Mouse (Mus musculus) stomach, postnatal 0 days (tissue): ENCODE results near the gene Tubd1. TPM values are rescaled to one million over a fixed set of nuclear protein-coding genes. Genes with fewer than 3 reads are reported as not detected.

Source experiments
- ATAC-seq: fragments of 200-750 bp; cut with Nextera tagmentation; 2 replicates; pipeline ENCODE4 v1.8.0; 2017; ENCODE audit not compliant: low FRiP score, low TSS enrichment
- DNase-seq: peaks from one replicate; pipeline ENCODE4 v3.0.0-alpha.2; 2016; ENCODE audit warnings: low spot score
- H3K27ac ChIP-seq: fragments of 300-500 bp; sonication (generic); replicated peaks from 2 replicates; pipeline ENCODE4 v1.5.1; 2014; ENCODE audit warnings: mild to moderate bottlenecking, control low read depth
- H3K27me3 ChIP-seq: fragments of 300-500 bp; sonication (generic); 2 replicates; pipeline ENCODE4 v1.6.1; 2014; ENCODE audit warnings: low read length; ENCODE audit not compliant: control insufficient read depth, insufficient read depth
- H3K36me3 ChIP-seq: fragments of 300-500 bp; sonication (generic); 2 replicates; pipeline ENCODE4 v1.6.1; 2014; ENCODE audit warnings: low read length, mixed read lengths; ENCODE audit not compliant: control insufficient read depth, insufficient read depth
- H3K4me1 ChIP-seq: fragments of 300-500 bp; sonication (generic); replicated peaks from 2 replicates; pipeline ENCODE4 v1.6.1; 2014; ENCODE audit warnings: antibody characterized with exemption; ENCODE audit not compliant: control insufficient read depth, insufficient read depth
- H3K4me2 ChIP-seq: fragments of 300-500 bp; sonication (generic); replicated peaks from 2 replicates; pipeline ENCODE4 v1.6.1; 2014; ENCODE audit warnings: low read depth, mild to moderate bottlenecking, control low read depth, moderate library complexity
- H3K4me3 ChIP-seq: fragments of 300-500 bp; sonication (generic); 2 replicates; pipeline ENCODE4 v1.5.1; 2014; ENCODE audit warnings: low read depth, low read length, control low read depth
- H3K9ac ChIP-seq: fragments of 300-500 bp; sonication (generic); 2 replicates; pipeline ENCODE4 v1.6.1; 2014; ENCODE audit warnings: mild to moderate bottlenecking, low read length, control low read depth, mixed read lengths
- H3K9me3 ChIP-seq: fragments of 300-500 bp; sonication (generic); 2 replicates; pipeline ENCODE4 v1.6.1; 2016; ENCODE audit warnings: low read length; ENCODE audit not compliant: control insufficient read depth
- CTCF ChIP-seq: IDR thresholded peaks from 2 replicates; pipeline ENCODE4 v1.5.1; 2016; ENCODE audit warnings: antibody characterized with exemption, low read depth, mild to moderate bottlenecking, moderate library complexity
- EP300 ChIP-seq: optimal IDR thresholded peaks from 2 replicates; pipeline ENCODE3; 2016; ENCODE audit warnings: antibody characterized with exemption
- WGBS: fragments of 180-500 bp; shearing (Covaris S2); extraction: QIAGEN DNeasy Blood & Tissue Kit; methylation state at CpG from one replicate; pipeline ENCODE4 v1.1.7; 2014; 5-methylcytosine and 5-hydroxymethylcytosine counted together
- polyA plus RNA-seq: library from polyadenylated mRNA; unstranded; fragments of >200 nt; fragmentation: Nextera tagmentation; extraction: Ambion mirVana; gene quantifications from 2 replicates; pipeline ENCODE4 v1.2.1, GENCODE M21; 2015

The Tubd1 gene
- polyA plus RNA-seq, 1 experiment from 2014 or later: 7.8 TPM

DNA sequence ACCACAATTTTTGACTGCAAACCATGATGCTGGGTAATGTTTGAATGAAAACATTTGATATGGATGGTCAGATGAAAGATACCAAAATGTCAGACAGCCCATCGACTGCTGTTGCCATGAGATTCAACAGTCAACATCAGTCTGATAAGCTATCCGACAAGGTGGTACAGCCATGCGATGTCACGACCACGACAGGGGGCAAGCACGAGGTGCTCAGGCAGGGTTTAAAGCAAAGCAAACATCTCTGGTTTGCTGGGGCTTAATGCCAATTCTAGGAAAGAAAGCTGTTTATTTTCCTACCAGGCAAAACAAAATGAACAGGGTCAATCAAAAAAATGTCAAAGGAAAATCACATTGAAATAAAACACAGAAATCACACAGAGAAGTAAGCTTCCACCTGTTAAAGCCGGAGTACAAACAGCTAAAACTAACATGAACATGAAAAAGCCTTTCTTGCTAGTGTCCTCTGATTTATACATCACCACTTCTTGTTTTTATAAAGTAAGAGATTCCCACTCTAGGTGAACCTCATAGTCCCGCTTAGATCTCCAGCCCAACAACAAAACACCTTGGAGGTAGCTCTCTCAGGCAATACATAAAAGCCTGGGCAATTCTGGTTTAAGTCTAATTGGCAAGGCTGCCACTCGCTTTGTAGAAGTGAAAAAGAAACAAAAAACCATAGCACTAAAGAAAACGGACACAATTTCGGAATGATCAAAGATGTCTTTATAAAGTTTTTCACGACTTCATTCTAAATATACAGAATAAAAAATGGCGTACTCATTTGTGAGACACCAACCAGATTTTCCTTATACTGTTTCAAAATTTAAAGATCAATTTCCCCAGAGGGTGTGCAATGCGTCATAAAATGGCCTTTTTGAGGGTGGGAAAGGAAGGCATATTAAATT, 39.5 kb downstream of the Tubd1 start:
- peak overlapping the region; percentile 99 for H3K27ac ChIP-seq
- WGBS: 62% methylated on average over 14 of the region's 14 CpGs
- TF ChIP-seq CTCF (no peak), EP300 (no peak)
- ATAC-seq: no peak
- H3K27me3 ChIP-seq: no peaks in the 10 kb centered on the region
- peak overlapping the region; percentile 98 for H3K9ac ChIP-seq
- no peaks in the 10 kb centered on the region for H3K36me3 ChIP-seq
- no peak for DNase-seq
- H3K4me1 ChIP-seq: peaks cover 8% of the 10 kb centered on the region
- no peaks in the 10 kb centered on the region for H3K9me3 ChIP-seq
- H3K4me2 ChIP-seq: peak overlapping the region; percentile 66
- H3K4me3 ChIP-seq: peak overlapping the region; percentile 80

GRCm38 (mm10) chr11:86584898-86585597, 40.3 kb downstream of the Tubd1 start:
- Histone ChIP-seq H3K4me2 (peak overlapping the region; percentile 66), H3K9ac (peak overlapping the region; percentile 98), H3K27me3 (no peaks in the 10 kb centered on the region), H3K4me1 (peaks cover 2% of the 10 kb centered on the region; the same call in 1 of the 2 replicates), H3K9me3 (no peaks in the 10 kb centered on the region), H3K4me3 (peak overlapping the region; percentile 80), H3K27ac (peak overlapping the region; percentile 99), H3K36me3 (no peaks in the 10 kb centered on the region)
- WGBS: 32% methylated on average over 7 of the region's 7 CpGs
- TF ChIP-seq CTCF: no peak
- TF ChIP-seq EP300: no peak
- no peak for ATAC-seq
- no peak for DNase-seq

DNA sequence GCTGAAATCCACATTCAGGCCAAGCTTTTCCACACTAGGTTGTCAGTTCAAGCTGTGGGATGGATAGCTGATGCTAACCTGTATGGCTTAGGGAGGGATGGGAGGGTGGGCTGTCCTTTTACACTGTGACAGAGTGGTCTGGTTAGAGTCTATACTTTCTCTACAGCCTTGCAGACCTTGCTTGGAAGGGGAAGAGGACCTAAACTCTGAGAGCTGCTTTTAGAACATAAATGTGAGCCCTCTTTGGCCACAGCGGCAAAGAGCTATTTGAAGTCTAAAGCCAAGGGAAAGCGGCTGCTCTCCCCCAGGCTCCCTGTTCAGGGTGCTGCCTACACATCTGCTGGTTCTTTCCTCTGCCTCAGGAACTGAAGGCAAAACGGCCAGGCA, 40.8 kb downstream of the Tubd1 start:
- H3K9me3 ChIP-seq: no peaks in the 10 kb centered on the region
- no peaks in the 10 kb centered on the region for H3K27me3 ChIP-seq
- TF ChIP-seq CTCF (no peak), EP300 (no peak)
- H3K36me3 ChIP-seq: no peaks in the 10 kb centered on the region
- peak overlapping the region; percentile 99 for H3K27ac ChIP-seq
- peak overlapping the region; percentile 98 for H3K9ac ChIP-seq
- ATAC-seq: no peak
- no peak for DNase-seq
- WGBS: 12% methylated on average over 3 of the region's 3 CpGs
- peak overlapping the region; percentile 80 for H3K4me3 ChIP-seq
- H3K4me2 ChIP-seq: peak overlapping the region; percentile 66
- H3K4me1 ChIP-seq: peaks cover 2% of the 10 kb centered on the region; the same call in 1 of the 2 replicates

GRCm38 (mm10) chr11:86586177-86586867, 41.5 kb downstream of the Tubd1 start:
- DNase-seq (peak; percentile 64), ATAC-seq (no peak)
- H3K4me3 ChIP-seq: peak overlapping the region; percentile 80
- no peaks in the 10 kb centered on the region for H3K27me3 ChIP-seq
- 0 out of 2 replicates have a peak, but pooled peaks cover 2% of the 10 kb centered on the region for H3K4me1 ChIP-seq
- TF ChIP-seq CTCF: no peak
- no peak for TF ChIP-seq EP300
- WGBS: 4% methylated on average over 12 of the region's 12 CpGs
- H3K27ac ChIP-seq: peak overlapping the region; percentile 99
- no peaks in the 10 kb centered on the region for H3K36me3 ChIP-seq
- H3K9me3 ChIP-seq: no peaks in the 10 kb centered on the region
- H3K4me2 ChIP-seq: peak overlapping the region; percentile 66
- peak overlapping the region; percentile 98 for H3K9ac ChIP-seq

- no peaks in the 10 kb centered on the region for H3K4me1 ChIP-seq
- H3K27ac ChIP-seq: peak overlapping the region; percentile 99
- DNase-seq: peak; percentile 92
- H3K36me3 ChIP-seq: no peaks in the 10 kb centered on the region
- TF ChIP-seq CTCF: no peak
- TF ChIP-seq EP300: peak; percentile 94
- no peaks in the 10 kb centered on the region for H3K9me3 ChIP-seq
- 3% methylated on average over 15 of the region's 15 CpGs for WGBS
- H3K9ac ChIP-seq: peak overlapping the region; percentile 98
- peak overlapping the region; percentile 80 for H3K4me3 ChIP-seq
- peak overlapping the region; percentile 66 for H3K4me2 ChIP-seq
- no peaks in the 10 kb centered on the region for H3K27me3 ChIP-seq
- peak; percentile 92 for ATAC-seq
Observed at GRCm38 (mm10) chr11:86586868-86587792, 42.3 kb downstream of the Tubd1 start.
